Mouse (Mus musculus) liver, postnatal 0 days (tissue): ENCODE results near the gene B3galt1.

Experiments
- CTCF ChIP-seq: sonication (generic); IDR thresholded peaks from 2 replicates; pipeline ENCODE4 v1.5.1; 2016; ENCODE audit warnings: antibody characterized with exemption, low read depth
- EP300 ChIP-seq: IDR thresholded peaks from 2 replicates; pipeline ENCODE4 v1.6.1; 2016; ENCODE audit warnings: antibody characterized with exemption, low read depth, mild to moderate bottlenecking

DNA sequence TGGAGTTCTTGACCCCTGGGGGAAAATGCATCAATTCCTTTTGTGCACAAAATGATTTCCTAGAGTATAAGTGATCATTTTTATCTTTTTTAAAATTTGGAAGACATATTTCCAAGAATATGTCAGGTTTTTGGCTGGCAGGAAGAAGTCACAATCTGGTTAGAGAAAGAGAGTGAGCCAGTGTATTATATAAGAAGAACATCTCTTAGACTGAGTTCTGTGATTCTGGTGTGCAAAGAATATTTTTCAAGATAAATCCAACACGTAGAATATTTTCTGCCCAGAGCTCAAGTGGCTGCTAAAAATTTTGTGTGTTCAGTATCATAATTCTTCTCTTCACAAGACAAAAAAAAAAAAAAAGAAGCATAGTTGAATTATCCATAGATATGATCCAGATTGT, 92.4 kb downstream of the B3galt1 start:
- TF ChIP-seq CTCF (no peak), EP300 (no peak)
